Mouse (Mus musculus) megakaryocyte, embryonic 14.5 days (primary cell): Measurements from ENCODE around the gene Gm10643.

Experiments used
- FLI1 ChIP-seq: IDR thresholded peaks from 2 replicates; pipeline ENCODE4 v1.6.1; 2012; ENCODE audit warnings: low read length, inconsistent platforms, mixed read lengths
- GATA1 ChIP-seq: IDR thresholded peaks from 3 replicates; pipeline ENCODE4 v1.6.1; 2012; ENCODE audit warnings: mixed read lengths, low read length, inconsistent platforms, borderline replicate concordance

DNA sequence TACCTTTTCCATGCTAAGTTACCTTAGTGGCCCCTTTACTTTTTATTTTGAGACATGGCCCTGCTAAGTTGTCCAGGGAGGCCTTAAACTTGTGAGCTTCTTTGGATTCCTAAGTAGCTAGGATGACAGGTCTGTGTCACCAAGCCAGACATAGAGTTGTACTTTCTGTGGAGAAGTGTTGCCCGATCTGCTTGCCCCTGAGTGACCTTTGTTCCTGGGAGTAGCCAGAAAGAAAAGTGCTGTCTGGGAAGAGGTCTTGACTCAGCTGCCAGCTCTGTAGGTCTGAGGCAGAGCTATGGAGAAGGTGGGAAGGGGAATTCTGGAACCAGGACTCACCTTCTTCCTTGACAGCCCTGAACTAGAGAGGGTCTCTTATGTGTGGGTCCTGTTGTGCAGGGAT, 4.2 kb upstream of the Gm10643 start:
- TF ChIP-seq FLI1 = no peak
- TF ChIP-seq GATA1 = no peak
